Mouse (Mus musculus) midbrain, embryonic 11.5 days (tissue): ENCODE data around the gene Tarm1. TPM values are rescaled to one million over a fixed set of nuclear protein-coding genes. Genes with fewer than 3 reads are reported as not detected.

ENCODE experiments used
- ATAC-seq: fragments of 200-750 bp; cut with Nextera tagmentation; 2 replicates; pipeline ENCODE4 v1.8.0; 2017; ENCODE audit warnings: moderate TSS enrichment, moderate library complexity; ENCODE audit not compliant: low FRiP score
- DNase-seq: peaks from one replicate; pipeline ENCODE4 v3.0.0; 2015; ENCODE audit warnings: low spot score; ENCODE audit errors: missing footprints
- H3K27ac ChIP-seq: fragments of 300-500 bp; sonication (generic); 2 replicates; pipeline ENCODE4 v1.5.1; 2014; ENCODE audit warnings: low read depth, low read length
- H3K27me3 ChIP-seq: fragments of 300-500 bp; sonication (generic); 2 replicates; pipeline ENCODE4 v1.6.1; 2014; ENCODE audit warnings: mild to moderate bottlenecking, low read length, moderate library complexity, mixed read lengths; ENCODE audit not compliant: control insufficient read depth, insufficient read depth
- H3K36me3 ChIP-seq: fragments of 300-500 bp; sonication (generic); 2 replicates; pipeline ENCODE4 v1.6.1; 2014; ENCODE audit warnings: mild to moderate bottlenecking, low read length, moderate library complexity, mixed read lengths; ENCODE audit not compliant: control insufficient read depth, insufficient read depth
- H3K4me1 ChIP-seq: fragments of 300-500 bp; sonication (generic); 2 replicates; pipeline ENCODE4 v1.6.1; 2014; ENCODE audit warnings: low read length; ENCODE audit not compliant: control insufficient read depth, insufficient read depth
- H3K4me2 ChIP-seq: fragments of 300-500 bp; sonication (generic); 2 replicates; pipeline ENCODE4 v1.6.1; 2014; ENCODE audit warnings: mild to moderate bottlenecking, moderate library complexity
- H3K4me3 ChIP-seq: fragments of 300-500 bp; sonication (generic); 2 replicates; pipeline ENCODE4 v1.5.1; 2014; ENCODE audit warnings: low read depth, low read length
- H3K9ac ChIP-seq: fragments of 300-500 bp; sonication (generic); 2 replicates; pipeline ENCODE4 v1.6.1; 2014; ENCODE audit warnings: low read length
- H3K9me3 ChIP-seq: fragments of 300-500 bp; sonication (generic); 2 replicates; pipeline ENCODE4 v1.6.1; 2016; ENCODE audit warnings: low read length; ENCODE audit not compliant: control insufficient read depth
- WGBS: fragments of 180-500 bp; shearing (Covaris S2); extraction: QIAGEN DNeasy Blood & Tissue Kit; methylation state at CpG from one replicate; pipeline ENCODE4 v1.1.7; 2014; 5-methylcytosine and 5-hydroxymethylcytosine counted together
- polyA plus RNA-seq: library from polyadenylated mRNA; unstranded; fragments of >200 nt; fragmentation: Nextera tagmentation; extraction: Ambion mirVana; gene quantifications from 2 replicates; pipeline ENCODE4 v1.2.1, GENCODE M21; 2014

Tarm1 gene
- not detected in 2 replicates for polyA plus RNA-seq

DNA sequence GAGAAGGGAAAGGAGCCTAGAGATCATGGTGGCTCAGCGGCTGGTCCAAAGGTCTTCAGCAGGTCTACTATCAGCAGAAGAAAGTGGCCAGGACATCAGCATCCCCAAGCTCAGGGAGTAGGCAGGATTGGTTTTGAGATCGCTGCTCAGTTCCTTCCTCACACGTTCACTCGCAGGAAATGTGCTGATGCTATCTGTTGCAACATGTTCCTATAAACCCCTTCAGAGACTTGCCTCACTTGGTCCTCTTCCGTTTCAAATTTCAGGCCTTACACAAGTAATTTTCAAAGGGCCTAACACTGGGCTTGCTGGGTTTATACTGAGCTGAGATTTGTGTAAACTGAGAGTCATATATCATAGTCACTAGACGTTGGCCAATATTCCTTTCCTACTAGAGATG lies at the start of gene Tarm1:
TSS of gene Tarm1 (minus strand) at position 186 of the 400 bp plus-strand sequence.
- Histone ChIP-seq H3K27me3 (no peaks in the 10 kb centered on the region), H3K36me3 (no peaks in the 10 kb centered on the region), H3K9me3 (no peaks in the 10 kb centered on the region), H3K4me3 (no peak within 1 kb of the TSS), H3K4me1 (no peaks in the 10 kb centered on the region), H3K4me2 (no peak within 1 kb of the TSS), H3K9ac (no peak within 1 kb of the TSS), H3K27ac (no peak within 1 kb of the TSS)
- DNase-seq (no peak), ATAC-seq (no peak)
- 92% methylated on average over 6 of the region's 6 CpGs for WGBS

- Histone ChIP-seq H3K9me3 (no peaks in the 10 kb centered on the region), H3K27me3 (no peaks in the 10 kb centered on the region), H3K4me1 (no peaks in the 10 kb centered on the region), H3K9ac (no peak overlapping the region), H3K36me3 (no peaks in the 10 kb centered on the region), H3K4me2 (no peak overlapping the region), H3K27ac (no peak overlapping the region), H3K4me3 (no peak overlapping the region)
- DNase-seq (no peak), ATAC-seq (no peak)
- 75% methylated on average over 3 of the region's 3 CpGs for WGBS
Observed at GRCm38 (mm10) chr7:3505913-3506312, 3.5 kb upstream of the Tarm1 start.

GRCm38 (mm10) chr7:3500406-3500805 lies 2.0 kb downstream of the Tarm1 start:
- no peak overlapping the region for H3K4me2 ChIP-seq
- no peaks in the 10 kb centered on the region for H3K4me1 ChIP-seq
- no peak overlapping the region for H3K4me3 ChIP-seq
- H3K9ac ChIP-seq = no peak overlapping the region
- H3K9me3 ChIP-seq = no peaks in the 10 kb centered on the region
- H3K27ac ChIP-seq = no peak overlapping the region
- DNase-seq (no peak), ATAC-seq (no peak)
- no peaks in the 10 kb centered on the region for H3K27me3 ChIP-seq
- H3K36me3 ChIP-seq = no peaks in the 10 kb centered on the region
- WGBS = 92% methylated on average over 1 of the region's 1 CpGs

GRCm38 (mm10) chr7:3481948-3482608 lies 20.3 kb downstream of the Tarm1 start:
- H3K9me3 ChIP-seq = no peaks in the 10 kb centered on the region; the same call in 1 of the 2 replicates
- H3K4me3 ChIP-seq = no peak overlapping the region
- no peak overlapping the region for H3K9ac ChIP-seq
- ATAC-seq (no peak), DNase-seq (no peak)
- H3K4me2 ChIP-seq = no peak overlapping the region
- H3K27me3 ChIP-seq = no peaks in the 10 kb centered on the region
- WGBS = 88% methylated on average over 6 of the region's 6 CpGs
- H3K27ac ChIP-seq = no peak overlapping the region
- no peaks in the 10 kb centered on the region for H3K36me3 ChIP-seq
- H3K4me1 ChIP-seq = no peaks in the 10 kb centered on the region

- no peak overlapping the region for H3K9ac ChIP-seq
- ATAC-seq (no peak), DNase-seq (no peak)
- no peaks in the 10 kb centered on the region for H3K36me3 ChIP-seq
- H3K9me3 ChIP-seq = no peaks in the 10 kb centered on the region; the same call in 1 of the 2 replicates
- 78% methylated on average over 5 of the region's 5 CpGs for WGBS
- H3K4me3 ChIP-seq = no peak overlapping the region
- no peak overlapping the region for H3K27ac ChIP-seq
- H3K4me2 ChIP-seq = no peak overlapping the region
- no peaks in the 10 kb centered on the region for H3K27me3 ChIP-seq
- H3K4me1 ChIP-seq = no peaks in the 10 kb centered on the region
Observed at GRCm38 (mm10) chr7:3476728-3477127, 25.7 kb downstream of the Tarm1 start.

- Histone ChIP-seq H3K27ac (no peak overlapping the region), H3K9me3 (no peaks in the 10 kb centered on the region), H3K4me2 (peak overlapping the region; percentile 36), H3K27me3 (no peaks in the 10 kb centered on the region), H3K9ac (peak overlapping the region; percentile 42; the same call in 1 of the 2 replicates), H3K36me3 (no peaks in the 10 kb centered on the region), H3K4me3 (peak overlapping the region; percentile 3; the same call in 1 of the 2 replicates), H3K4me1 (no peaks in the 10 kb centered on the region)
- WGBS = 7% methylated on average over 19 of the region's 19 CpGs
- peak; percentile 89 for DNase-seq
- ATAC-seq = peak; percentile 73; the same call in 1 of the 2 replicates
Observed at GRCm38 (mm10) chr7:3474291-3475080, 27.9 kb downstream of the Tarm1 start.

- H3K9ac ChIP-seq = no peak overlapping the region
- H3K27me3 ChIP-seq = no peaks in the 10 kb centered on the region
- no peak overlapping the region for H3K4me2 ChIP-seq
- no peak for DNase-seq
- no peak overlapping the region for H3K4me3 ChIP-seq
- no peaks in the 10 kb centered on the region for H3K4me1 ChIP-seq
- no peaks in the 10 kb centered on the region for H3K36me3 ChIP-seq
- no peaks in the 10 kb centered on the region for H3K9me3 ChIP-seq
- H3K27ac ChIP-seq = no peak overlapping the region
- no peak for ATAC-seq
- 84% methylated on average over 3 of the region's 3 CpGs for WGBS
Observed at GRCm38 (mm10) chr7:3472774-3473173, 29.6 kb downstream of the Tarm1 start.

DNA sequence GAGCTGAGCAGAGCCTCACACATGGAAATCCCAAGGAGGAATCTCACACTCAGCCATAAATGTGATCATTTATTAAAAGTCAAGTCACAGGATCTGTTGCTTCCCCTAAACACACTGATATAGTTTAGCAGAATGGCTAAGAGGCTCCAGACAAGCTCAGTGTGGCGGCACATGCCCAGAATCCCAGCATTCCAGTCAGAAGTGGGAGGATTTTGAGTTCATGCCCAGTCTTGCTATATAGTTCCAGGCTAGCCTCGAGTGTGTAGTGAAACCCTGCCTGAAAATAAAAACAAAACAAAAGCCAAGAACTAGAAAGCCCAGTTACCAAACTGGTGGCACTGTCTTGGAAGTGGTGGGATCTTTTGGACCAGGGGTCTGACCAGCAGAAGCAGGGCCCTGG lies 33.8 kb downstream of the Tarm1 start:
- 65% methylated on average over 2 of the region's 2 CpGs for WGBS

DNA sequence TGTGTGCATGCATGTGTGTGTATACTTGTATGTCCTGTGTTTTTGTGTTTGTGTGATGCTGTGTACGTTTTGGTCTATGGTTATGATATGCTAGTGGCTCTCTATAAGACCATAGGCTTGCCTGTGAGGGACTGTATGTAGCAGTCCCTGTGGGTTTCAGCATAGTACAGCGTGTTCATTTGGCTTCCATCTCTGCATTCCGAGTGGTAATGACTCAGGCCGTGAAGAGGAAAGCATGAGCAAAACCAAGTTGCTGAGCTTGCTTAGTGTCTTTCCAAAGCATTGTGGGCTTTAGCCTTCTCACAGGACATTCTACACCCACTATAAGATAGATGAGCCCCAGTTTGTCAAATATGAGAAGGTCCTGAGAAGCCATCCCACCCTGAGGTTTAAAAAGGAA lies 39.1 kb downstream of the Tarm1 start:
- H3K9ac ChIP-seq = no peak overlapping the region
- H3K9me3 ChIP-seq = no peaks in the 10 kb centered on the region; the same call in 1 of the 2 replicates
- ATAC-seq = no peak
- no peaks in the 10 kb centered on the region for H3K4me1 ChIP-seq
- DNase-seq = no peak
- no peaks in the 10 kb centered on the region for H3K36me3 ChIP-seq
- 82% methylated on average over 4 of the region's 4 CpGs for WGBS
- no peak overlapping the region for H3K27ac ChIP-seq
- no peak overlapping the region for H3K4me3 ChIP-seq
- H3K27me3 ChIP-seq = no peaks in the 10 kb centered on the region
- H3K4me2 ChIP-seq = no peak overlapping the region

More for the DNA sequence above, 33.8 kb downstream of the Tarm1 start:
- Histone ChIP-seq H3K4me3 (no peak overlapping the region), H3K36me3 (no peaks in the 10 kb centered on the region), H3K27me3 (no peaks in the 10 kb centered on the region), H3K4me1 (no peaks in the 10 kb centered on the region), H3K4me2 (no peak overlapping the region), H3K27ac (no peak overlapping the region), H3K9me3 (no peaks in the 10 kb centered on the region), H3K9ac (no peak overlapping the region)
- DNase-seq = no peak
- ATAC-seq = no peak
